Mouse (Mus musculus) adipocyte (in vitro differentiated cells): ENCODE results near the gene Pa2g4.

ENCODE experiments used
- DNase-seq: peaks from one replicate; pipeline ENCODE4 v3.0.0-alpha.2; 2016; ENCODE audit warnings: low spot score

The Pa2g4 gene

GRCm38 (mm10) chr10:128535624-128536265 lies 30.0 kb downstream of the Pa2g4 start:
- no peak for DNase-seq

- no peak for DNase-seq
These were observed 30.6 kb downstream of the Pa2g4 start for GRCm38 (mm10) chr10:128535206-128535605.

- DNase-seq = no peak
These were observed 39.1 kb downstream of the Pa2g4 start for GRCm38 (mm10) chr10:128526366-128527356.

- peak; percentile 99 for DNase-seq
These were observed 40.0 kb downstream of the Pa2g4 start, which contains the start of gene Esyt1 for GRCm38 (mm10) chr10:128525671-128526308. TSS of gene Esyt1 (minus strand) at chr10:128525871.

- peak; percentile 40 for DNase-seq
These were observed 40.8 kb downstream of the Pa2g4 start for GRCm38 (mm10) chr10:128524732-128525662.

GRCm38 (mm10) chr10:128524111-128524731 lies 41.6 kb downstream of the Pa2g4 start:
- DNase-seq = no peak

GRCm38 (mm10) chr10:128522351-128522750 lies 43.4 kb downstream of the Pa2g4 start:
- no peak for DNase-seq

- no peak for DNase-seq
These were observed 45.2 kb downstream of the Pa2g4 start for GRCm38 (mm10) chr10:128520591-128520990.

- DNase-seq = no peak
These were observed 47.0 kb downstream of the Pa2g4 start for GRCm38 (mm10) chr10:128518833-128519232.

- DNase-seq = no peak
These were observed 49.1 kb downstream of the Pa2g4 start for GRCm38 (mm10) chr10:128516677-128517076.

GRCm38 (mm10) chr10:128516029-128516428 lies 49.8 kb downstream of the Pa2g4 start:
- DNase-seq = no peak

GRCm38 (mm10) chr10:128515044-128515443 lies 50.7 kb downstream of the Pa2g4 start:
- DNase-seq = no peak

- no peak for DNase-seq
These were observed 54.0 kb downstream of the Pa2g4 start for GRCm38 (mm10) chr10:128511761-128512160.

- no peak for DNase-seq
These were observed 54.6 kb downstream of the Pa2g4 start for GRCm38 (mm10) chr10:128511189-128511588.

- peak; percentile 84 for DNase-seq
These were observed 55.5 kb downstream of the Pa2g4 start for GRCm38 (mm10) chr10:128510301-128510700.

- DNase-seq = peak; percentile 48
These were observed 56.0 kb downstream of the Pa2g4 start for GRCm38 (mm10) chr10:128509831-128510230.

- no peak for DNase-seq
These were observed 56.6 kb downstream of the Pa2g4 start for GRCm38 (mm10) chr10:128509203-128509602.

- DNase-seq = peak; percentile 83
These were observed 57.5 kb downstream of the Pa2g4 start for GRCm38 (mm10) chr10:128508260-128508659.
